8 mouse cellular contexts compared by ENCODE assay signal in genomic region chr4:62360805-62361455, GRCm38 (mm10). TPM values are rescaled to one million over a fixed set of nuclear protein-coding genes. Genes with fewer than 3 reads are reported as not detected.
DNase-seq lines count a peak whose midpoint lies in the region; ATAC-seq lines count a peak whose summit lies in the region.

No protein-coding gene starts in this region.

- DNase-seq in kidney, postnatal 4 days = no peak
- peak; percentile 41 for DNase-seq in MEL-GATA-1-ER (ENCODE audit: extremely low read depth, low read depth)
- DNase-seq in layer of hippocampus, adult 9-11 months = no peak
- DNase-seq in gastrocnemius, adult 18-20 months (ENCODE audit: low spot score) = no peak

- peaks cover 24% of the 10 kb centered on the region for H3K4me1 ChIP-seq in kidney, embryonic 16.5 days (ENCODE audit: insufficient read depth, low read length)
- H3K4me1 ChIP-seq in heart, embryonic 15.5 days (replicated peaks) = peaks cover 17% of the 10 kb centered on the region
- H3K4me1 ChIP-seq in liver, embryonic 16.5 days (ENCODE audit: control insufficient read depth, low read depth, low read length) = peaks cover 23% of the 10 kb centered on the region

- 0 out of 2 replicates have a peak, but pooled peaks cover 3% of the 10 kb centered on the region for H3K36me3 ChIP-seq in kidney, embryonic 16.5 days (ENCODE audit: insufficient read depth, low read length)
- no peaks in the 10 kb centered on the region for H3K36me3 ChIP-seq in heart, embryonic 15.5 days
- H3K36me3 ChIP-seq in liver, embryonic 16.5 days (ENCODE audit: control insufficient read depth, insufficient read depth) = no peaks in the 10 kb centered on the region

- peak overlapping the region; percentile 76 for H3K4me3 ChIP-seq in kidney, embryonic 16.5 days (ENCODE audit: low read length)
- H3K4me3 ChIP-seq in heart, embryonic 15.5 days = peak overlapping the region; percentile 70
- peak overlapping the region; percentile 77 for H3K4me3 ChIP-seq in liver, embryonic 16.5 days (ENCODE audit: low read depth, low read length)

- peak overlapping the region; percentile 82 for H3K9ac ChIP-seq in kidney, embryonic 16.5 days (replicated peaks; ENCODE audit: low read length)
- H3K9ac ChIP-seq in heart, embryonic 15.5 days = peak overlapping the region; percentile 68
- H3K9ac ChIP-seq in liver, embryonic 16.5 days (ENCODE audit: low read depth, low read length) = peak overlapping the region; percentile 74

- peak overlapping the region; percentile 62 for H3K27ac ChIP-seq in kidney, embryonic 16.5 days (ENCODE audit: low read length)
- H3K27ac ChIP-seq in heart, embryonic 15.5 days = peak overlapping the region; percentile 81
- H3K27ac ChIP-seq in liver, embryonic 16.5 days (ENCODE audit: low read length) = peak overlapping the region; percentile 62

- peak; percentile 21 for ATAC-seq in kidney, embryonic 16.5 days (ENCODE audit: low FRiP score, low TSS enrichment)
- ATAC-seq in heart, embryonic 15.5 days (replicated peaks; ENCODE audit: insufficient number of reproducible peaks, insufficient read depth, low FRiP score, low read depth) = no peak; the same call in 1 of the 2 replicates
- ATAC-seq in liver, embryonic 16.5 days (ENCODE audit: low read depth) = no peak
- ATAC-seq in megakaryocyte progenitor cell, adult 5-6 weeks (replicated peaks; ENCODE audit: poor library complexity) = no peak; the same call in 1 of the 2 replicates

- WGBS in kidney, embryonic 16.5 days = under 1% methylated on average over 22 of the region's 22 CpGs
- 0% methylated on average over 22 of the region's 22 CpGs for WGBS in heart, embryonic 15.5 days
- under 1% methylated on average over 22 of the region's 22 CpGs for whole genome bisulfite sequencing in liver, embryonic 16.5 days (ENCODE audit: insufficient replicate concordance)

- H3K27me3 ChIP-seq in kidney, embryonic 16.5 days (ENCODE audit: insufficient read depth, low read length) = no peaks in the 10 kb centered on the region
- H3K27me3 ChIP-seq in heart, embryonic 15.5 days = no peaks in the 10 kb centered on the region
- no peaks in the 10 kb centered on the region for H3K27me3 ChIP-seq in liver, embryonic 16.5 days (ENCODE audit: control insufficient read depth, insufficient read depth, low read depth, low read length)

- H3K4me2 ChIP-seq in kidney, embryonic 16.5 days (replicated peaks; ENCODE audit: low read depth, low read length) = peak overlapping the region; percentile 79
- H3K4me2 ChIP-seq in heart, embryonic 15.5 days = peak overlapping the region; percentile 66
- H3K4me2 ChIP-seq in liver, embryonic 16.5 days (ENCODE audit: low read depth, low read length) = peak overlapping the region; percentile 87

- H3K9me3 ChIP-seq in kidney, embryonic 16.5 days (ENCODE audit: low read length) = no peaks in the 10 kb centered on the region
- H3K9me3 ChIP-seq in heart, embryonic 15.5 days (replicated peaks) = no peaks in the 10 kb centered on the region
- H3K9me3 ChIP-seq in liver, embryonic 16.5 days (replicated peaks; ENCODE audit: control insufficient read depth, low read length) = no peaks in the 10 kb centered on the region

RNA-seq across cellular contexts. Expression of gene Slc31a1, which starts 0.4 kb away (rescaled TPM):
- 60.3 and 61.2 TPM in 2 replicates for polyA plus RNA-seq in kidney, embryonic 16.5 days (2015; fragmentation: Nextera tagmentation; extraction: Ambion mirVana)
- 34.9 and 41.0 TPM in 2 replicates for polyA plus RNA-seq in heart, embryonic 15.5 days (2015; fragmentation: Nextera tagmentation; extraction: Ambion mirVana)
- polyA plus RNA-seq in liver, embryonic 16.5 days (2015; fragmentation: Nextera tagmentation; extraction: Ambion mirVana) = 60.4 and 63.7 TPM in 2 replicates
- 19.3 and 22.3 TPM in 2 replicates for total RNA-seq in megakaryocyte progenitor cell, adult 5-6 weeks (2015)
- 18.4 and 18.9 TPM in 2 replicates for total RNA-seq in megakaryocyte progenitor cell, adult 5-6 weeks (2017)
- 1 to 10 TPM; 8.5 to 9.7 TPM for total RNA-seq in gastrocnemius, adult 18-20 months (2021)

RNA-seq across cellular contexts. Expression of gene Fkbp15, which starts 0.6 kb away (rescaled TPM):
- 26.2 and 29.2 TPM in 2 replicates for polyA plus RNA-seq in kidney, embryonic 16.5 days (2015; fragmentation: Nextera tagmentation; extraction: Ambion mirVana)
- 15.2 and 19.6 TPM in 2 replicates for polyA plus RNA-seq in heart, embryonic 15.5 days (2015; fragmentation: Nextera tagmentation; extraction: Ambion mirVana)
- 14.5 and 15.9 TPM in 2 replicates for polyA plus RNA-seq in liver, embryonic 16.5 days (2015; fragmentation: Nextera tagmentation; extraction: Ambion mirVana)
- 22.1 and 24.8 TPM in 2 replicates for total RNA-seq in megakaryocyte progenitor cell, adult 5-6 weeks (2015)
- 41.4 and 49.9 TPM in 2 replicates for total RNA-seq in megakaryocyte progenitor cell, adult 5-6 weeks (2017)
- total RNA-seq in gastrocnemius, adult 18-20 months (2021) = 10 to 100 TPM; 11.5 to 11.6 TPM

RNA-seq across cellular contexts. Expression of gene Cdc26, which starts 47.5 kb away (rescaled TPM):
- 147 and 149 TPM in 2 replicates for polyA plus RNA-seq in kidney, embryonic 16.5 days (2015; fragmentation: Nextera tagmentation; extraction: Ambion mirVana)
- polyA plus RNA-seq in heart, embryonic 15.5 days (2015; fragmentation: Nextera tagmentation; extraction: Ambion mirVana) = 79.3 and 82.0 TPM in 2 replicates
- 52.4 and 55.5 TPM in 2 replicates for polyA plus RNA-seq in liver, embryonic 16.5 days (2015; fragmentation: Nextera tagmentation; extraction: Ambion mirVana)
- total RNA-seq in megakaryocyte progenitor cell, adult 5-6 weeks (2015) = 166 and 206 TPM in 2 replicates
- total RNA-seq in megakaryocyte progenitor cell, adult 5-6 weeks (2017) = 134 and 150 TPM in 2 replicates
- total RNA-seq in gastrocnemius, adult 18-20 months (2021) = 10 to 100 TPM; 50.0 to 51.6 TPM

RNA-seq across cellular contexts. Expression of gene Prpf4, which starts 47.7 kb away (rescaled TPM):
- 25.2 and 25.8 TPM in 2 replicates for polyA plus RNA-seq in kidney, embryonic 16.5 days (2015; fragmentation: Nextera tagmentation; extraction: Ambion mirVana)
- 11.5 and 13.4 TPM in 2 replicates for polyA plus RNA-seq in heart, embryonic 15.5 days (2015; fragmentation: Nextera tagmentation; extraction: Ambion mirVana)
- 8.4 and 9.8 TPM in 2 replicates for polyA plus RNA-seq in liver, embryonic 16.5 days (2015; fragmentation: Nextera tagmentation; extraction: Ambion mirVana)
- 14.8 and 16.7 TPM in 2 replicates for total RNA-seq in megakaryocyte progenitor cell, adult 5-6 weeks (2015)
- total RNA-seq in megakaryocyte progenitor cell, adult 5-6 weeks (2017) = 14.4 and 15.9 TPM in 2 replicates
- total RNA-seq in gastrocnemius, adult 18-20 months (2021) = 10 to 100 TPM; 16.1 to 17.3 TPM
